Mouse (Mus musculus) lung, postnatal 0 days (tissue): ENCODE data around the gene Tchp. TPM values are rescaled to one million over a fixed set of nuclear protein-coding genes. Genes with fewer than 3 reads are reported as not detected.

Experiments
- ATAC-seq: fragments of 200-750 bp; cut with Nextera tagmentation; 2 replicates; pipeline ENCODE4 v1.8.0; 2017; ENCODE audit warnings: moderate library complexity
- DNase-seq: peaks from one replicate; pipeline ENCODE4 v3.0.0-alpha.2; 2016; ENCODE audit warnings: low spot score
- H3K27ac ChIP-seq: fragments of 300-500 bp; sonication (generic); 2 replicates; pipeline ENCODE4 v1.5.1; 2014; ENCODE audit warnings: antibody characterized with exemption, mild to moderate bottlenecking, low read length, mixed read lengths
- H3K27me3 ChIP-seq: fragments of 300-500 bp; sonication (generic); replicated peaks from 2 replicates; pipeline ENCODE4 v1.6.1; 2014; ENCODE audit warnings: low read length, mixed read lengths; ENCODE audit not compliant: insufficient read depth
- H3K36me3 ChIP-seq: fragments of 300-500 bp; sonication (generic); 2 replicates; pipeline ENCODE4 v1.6.1; 2014; ENCODE audit warnings: low read length, mixed read lengths; ENCODE audit not compliant: insufficient read depth
- H3K4me1 ChIP-seq: fragments of 300-500 bp; sonication (generic); 2 replicates; pipeline ENCODE4 v1.6.1; 2014; ENCODE audit warnings: antibody characterized with exemption, low read depth, low read length, mixed read lengths; ENCODE audit not compliant: insufficient read depth
- H3K4me2 ChIP-seq: fragments of 300-500 bp; sonication (generic); replicated peaks from 2 replicates; pipeline ENCODE4 v1.6.1; 2014; ENCODE audit warnings: low read depth, mild to moderate bottlenecking, low read length, moderate library complexity, mixed read lengths
- H3K4me3 ChIP-seq: fragments of 300-500 bp; sonication (generic); 2 replicates; pipeline ENCODE4 v1.5.1; 2014; ENCODE audit warnings: low read depth, low read length
- H3K9ac ChIP-seq: fragments of 300-500 bp; sonication (generic); replicated peaks from 2 replicates; pipeline ENCODE4 v1.6.1; 2014; ENCODE audit warnings: low read depth, mild to moderate bottlenecking
- H3K9me3 ChIP-seq: fragments of 300-500 bp; sonication (generic); 2 replicates; pipeline ENCODE4 v1.6.1; 2016; ENCODE audit warnings: low read length, mixed read lengths
- CTCF ChIP-seq: IDR thresholded peaks from 2 replicates; pipeline ENCODE4 v1.5.1; 2016; ENCODE audit warnings: antibody characterized with exemption, mild to moderate bottlenecking
- EP300 ChIP-seq: IDR thresholded peaks from 2 replicates; pipeline ENCODE4 v1.6.1; 2016; ENCODE audit warnings: antibody characterized with exemption, mild to moderate bottlenecking, control low read depth
- WGBS: fragments of 180-500 bp; shearing (Covaris S2); extraction: QIAGEN DNeasy Blood & Tissue Kit; methylation state at CpG from one replicate; pipeline ENCODE4 v1.1.7; 2014; 5-methylcytosine and 5-hydroxymethylcytosine counted together
- polyA plus RNA-seq: library from polyadenylated mRNA; unstranded; fragments of >200 nt; fragmentation: Nextera tagmentation; extraction: Ambion mirVana; gene quantifications from 2 replicates; pipeline ENCODE4 v1.2.1, GENCODE M21; 2015

Tchp gene
- polyA plus RNA-seq, 1 experiment from 2014 or later: 10.0 TPM

DNA sequence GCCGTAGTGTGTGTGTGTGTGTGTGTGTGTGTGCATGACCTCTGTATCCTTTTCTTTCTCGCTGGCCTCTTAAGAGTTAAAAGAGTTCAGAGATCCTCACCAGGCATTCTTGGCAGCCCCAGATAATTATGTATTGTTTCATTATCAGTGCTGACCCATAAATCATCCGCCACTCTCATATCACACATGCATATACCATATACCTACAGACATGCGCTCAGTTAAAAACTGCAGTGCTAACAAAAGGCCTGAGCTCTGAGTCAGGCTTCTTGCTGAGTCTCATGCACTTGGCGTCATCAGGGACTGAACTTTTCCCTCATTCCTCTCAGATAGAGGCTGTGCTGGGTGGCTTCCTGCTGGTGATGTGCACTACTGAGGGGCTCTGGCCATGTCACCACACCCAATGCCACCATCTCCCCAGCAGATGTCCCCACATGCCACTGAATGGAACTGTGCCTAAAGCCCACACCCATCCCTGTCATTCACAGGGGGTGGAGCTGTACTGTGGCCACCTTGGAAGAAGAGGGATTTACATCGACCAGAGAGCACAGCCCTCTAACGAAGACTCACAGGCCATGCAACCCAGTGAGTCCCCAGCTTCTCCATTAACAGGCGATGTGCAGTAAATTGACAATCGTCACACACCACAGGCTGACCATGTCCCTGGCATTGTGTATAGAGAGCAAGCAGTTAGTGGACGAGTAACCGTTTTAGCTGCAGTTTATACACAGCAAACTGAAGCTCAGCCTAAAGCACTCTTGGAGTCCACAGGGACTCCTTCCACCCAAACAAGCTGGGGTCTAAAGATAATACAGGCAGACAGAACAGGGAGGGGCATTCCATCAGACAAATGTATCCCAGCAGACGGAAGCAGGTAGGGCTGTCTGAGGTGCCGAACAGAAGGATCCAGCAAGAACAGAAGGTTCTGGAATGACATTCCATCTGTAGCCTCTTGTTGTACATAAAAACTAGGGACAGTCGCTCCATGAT, 4.9 kb upstream of the Tchp start:
- peak; percentile 77 for ATAC-seq
- Histone ChIP-seq H3K4me1 (no peaks in the 10 kb centered on the region), H3K9ac (no peak overlapping the region), H3K9me3 (no peaks in the 10 kb centered on the region), H3K27me3 (no peaks in the 10 kb centered on the region), H3K4me2 (no peak overlapping the region), H3K4me3 (no peak overlapping the region), H3K36me3 (no peaks in the 10 kb centered on the region), H3K27ac (no peak overlapping the region)
- peak; percentile 55 for DNase-seq
- WGBS: 56% methylated on average over 14 of the region's 14 CpGs
- peak; percentile 77 for TF ChIP-seq CTCF
- no peak for TF ChIP-seq EP300

DNA sequence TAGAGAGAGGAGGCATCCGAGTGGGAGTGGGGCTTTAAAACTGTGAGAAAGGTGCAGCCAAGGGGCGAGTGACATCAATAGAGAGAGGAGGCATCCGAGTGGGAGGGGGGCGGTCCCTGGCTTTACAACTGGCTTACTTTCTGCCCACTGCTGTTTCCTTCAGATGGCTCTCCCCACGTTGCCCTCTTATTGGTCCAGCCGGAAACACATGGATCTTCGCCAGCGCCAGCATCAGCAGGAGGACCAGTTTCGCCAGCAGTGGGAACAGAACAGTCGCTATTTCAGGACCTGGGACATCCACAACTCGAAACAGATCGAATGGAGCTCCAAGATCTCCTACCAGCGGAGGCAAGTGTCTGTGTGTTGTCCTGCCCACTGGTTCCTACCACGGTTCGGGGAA, 931 bp downstream of the Tchp start:
- Histone ChIP-seq H3K9me3 (no peaks in the 10 kb centered on the region), H3K9ac (no peak overlapping the region), H3K27me3 (no peaks in the 10 kb centered on the region), H3K4me1 (no peaks in the 10 kb centered on the region; the same call in 1 of the 2 replicates), H3K4me3 (peak overlapping the region; percentile 77; the same call in 1 of the 2 replicates), H3K4me2 (peak overlapping the region; percentile 71), H3K27ac (no peak overlapping the region), H3K36me3 (no peaks in the 10 kb centered on the region)
- no peak for ATAC-seq
- WGBS: 51% methylated on average over 15 of the region's 15 CpGs
- TF ChIP-seq CTCF (no peak), EP300 (no peak)
- DNase-seq: no peak

DNA sequence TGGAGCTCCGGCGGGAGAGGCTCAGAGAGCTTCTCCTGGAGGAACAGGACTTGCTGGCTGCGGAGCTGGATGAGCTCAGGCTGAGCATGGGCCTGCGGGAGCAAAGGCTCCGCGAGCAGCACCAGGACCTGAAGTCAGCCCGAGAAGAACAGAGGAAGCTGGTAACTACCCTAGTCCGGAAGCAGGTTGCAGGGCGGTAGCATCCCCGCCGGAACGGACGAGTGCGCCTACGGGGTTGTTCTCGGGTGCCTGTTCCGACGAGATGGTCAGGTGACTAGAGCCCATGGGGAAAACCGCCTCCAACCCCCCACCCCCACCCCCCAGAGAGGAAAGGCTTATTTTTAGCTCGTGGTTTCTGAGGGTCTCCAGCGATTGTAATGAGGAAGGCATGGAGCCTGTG, 1.8 kb downstream of the Tchp start:
- no peak overlapping the region for H3K4me2 ChIP-seq
- no peaks in the 10 kb centered on the region for H3K27me3 ChIP-seq
- WGBS: 91% methylated on average over 21 of the region's 21 CpGs
- DNase-seq (no peak), ATAC-seq (no peak)
- H3K9ac ChIP-seq: no peak overlapping the region
- H3K4me1 ChIP-seq: no peaks in the 10 kb centered on the region; the same call in 1 of the 2 replicates
- TF ChIP-seq CTCF (no peak), EP300 (no peak)
- no peaks in the 10 kb centered on the region for H3K36me3 ChIP-seq
- H3K27ac ChIP-seq: no peak overlapping the region
- no peaks in the 10 kb centered on the region for H3K9me3 ChIP-seq
- no peak overlapping the region for H3K4me3 ChIP-seq

DNA sequence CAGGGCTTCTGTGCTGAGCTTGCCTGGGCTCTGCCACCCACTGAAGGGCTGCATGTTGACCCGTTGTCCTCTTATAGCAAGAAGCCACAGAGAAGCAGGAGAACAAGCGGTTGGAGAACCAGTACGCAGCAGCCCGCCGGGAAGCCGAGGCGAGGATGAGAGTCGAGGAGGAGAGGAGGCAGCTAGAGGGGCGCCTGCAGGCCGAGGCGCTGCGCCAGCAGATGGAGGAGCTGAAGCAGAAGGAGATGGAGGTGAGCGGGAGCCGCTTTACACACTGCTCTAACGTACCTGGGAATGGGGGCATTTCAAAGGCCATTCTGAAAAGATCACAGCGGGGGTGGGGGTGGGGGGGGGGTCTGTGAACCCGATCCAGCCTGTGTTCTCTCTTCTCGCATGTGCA, 7.0 kb downstream of the Tchp start:
- Histone ChIP-seq H3K4me3 (no peak overlapping the region), H3K9me3 (no peaks in the 10 kb centered on the region), H3K27ac (no peak overlapping the region), H3K9ac (no peak overlapping the region), H3K27me3 (no peaks in the 10 kb centered on the region), H3K36me3 (peaks cover 6% of the 10 kb centered on the region; the same call in 1 of the 2 replicates), H3K4me2 (no peak overlapping the region), H3K4me1 (no peaks in the 10 kb centered on the region)
- ATAC-seq: no peak
- DNase-seq: no peak
- 88% methylated on average over 12 of the region's 18 CpGs for WGBS
- TF ChIP-seq EP300 (no peak), CTCF (no peak)

DNA sequence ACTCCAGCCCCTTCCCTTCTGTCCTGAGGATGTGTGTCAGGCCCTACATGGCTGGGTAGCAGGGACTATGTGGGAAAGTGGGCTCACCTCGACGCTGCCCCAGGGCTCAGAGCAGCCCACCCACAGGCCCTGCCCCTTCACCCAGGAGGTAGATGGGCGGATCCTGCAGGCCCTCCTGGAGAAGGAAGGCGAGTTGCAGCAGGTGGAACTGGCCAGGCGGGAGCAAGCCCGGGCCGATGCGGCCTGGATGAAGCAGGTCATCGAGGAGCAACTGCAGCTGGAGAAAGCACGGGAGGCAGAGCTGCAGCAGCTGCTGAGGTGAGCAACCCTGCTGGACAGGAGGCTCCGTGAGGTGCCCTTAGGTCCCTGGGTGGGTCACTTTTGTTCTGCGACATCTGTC, 9.7 kb downstream of the Tchp start:
- peaks cover 14% of the 10 kb centered on the region for H3K36me3 ChIP-seq
- no peaks in the 10 kb centered on the region for H3K4me1 ChIP-seq
- WGBS: 87% methylated on average over 12 of the region's 12 CpGs
- no peak overlapping the region for H3K9ac ChIP-seq
- no peak overlapping the region for H3K27ac ChIP-seq
- H3K4me2 ChIP-seq: no peak overlapping the region
- H3K9me3 ChIP-seq: no peaks in the 10 kb centered on the region
- no peak for DNase-seq
- no peak for TF ChIP-seq CTCF
- TF ChIP-seq EP300: no peak
- no peaks in the 10 kb centered on the region for H3K27me3 ChIP-seq
- no peak for ATAC-seq
- H3K4me3 ChIP-seq: no peak overlapping the region

- Histone ChIP-seq H3K4me2 (no peak overlapping the region), H3K4me1 (no peaks in the 10 kb centered on the region), H3K9ac (no peak overlapping the region), H3K4me3 (no peak overlapping the region), H3K27ac (no peak overlapping the region), H3K36me3 (peaks cover 14% of the 10 kb centered on the region), H3K9me3 (no peaks in the 10 kb centered on the region), H3K27me3 (no peaks in the 10 kb centered on the region)
- 88% methylated on average over 8 of the region's 8 CpGs for WGBS
- DNase-seq: no peak
- ATAC-seq: no peak
- TF ChIP-seq CTCF (no peak), EP300 (no peak)
Observed at GRCm38 (mm10) chr5:114717937-114718336, 10.4 kb downstream of the Tchp start.
